Mouse (Mus musculus): Measurements from ENCODE around the gene Spop. TPM values are rescaled to one million over a fixed set of nuclear protein-coding genes. Genes with fewer than 3 reads are reported as not detected.
A peak's percentile ranks its signal among the peaks of the same experiment; 100 is the strongest.

Gene Spop
- polyA plus RNA-seq, 1 experiment from 2014 or later: 102 TPM

GRCm38 (mm10) chr11:95521563-95521962, 107.7 kb downstream of the Spop start:
- in situ Hi-C loops (cut with MboI; ENCODE audit: low pct_unique_long_range_greater_than_20kb): loop anchor here (5.0 kb wide), 3 partner anchors 124 to 399 kb away; partner anchors contain the start of gene Dlx3
- ChIA-PET POLR2A (interaction anchor here (0.7 to 1.4 kb wide), 5 partner anchors 23 to 548 kb away, joined by 3 to 8 read pairs (median 3); partner anchors contain the start of gene Slc35b1), CTCF (interaction anchor here (0.7 to 3.9 kb wide), 33 partner anchors 8 to 405 kb away, joined by 3 to 59 read pairs (median 4); partner anchors contain the start of genes Slc35b1 and Spop)
- ATAC-seq (no peak), DNase-seq (ENCODE audit: low read depth, low spot score) (no peak)
- peak; percentile 97 for TF ChIP-seq CTCF (IDR thresholded peaks at IDR 0.05)
- H3K27me3 ChIP-seq: peaks cover 8% of the 10 kb centered on the region

GRCm38 (mm10) chr11:95527307-95527706, 113.4 kb downstream of the Spop start:
- DNase-seq (ENCODE audit: low read depth, low spot score): no peak
- POLR2A ChIA-PET: no interaction called here
- H3K27me3 ChIP-seq: peaks cover 12% of the 10 kb centered on the region
- TF ChIP-seq CTCF (IDR thresholded peaks at IDR 0.05): no peak
- CTCF ChIA-PET: no interaction called here
- no peak for ATAC-seq
- in situ Hi-C loops (cut with MboI; ENCODE audit: low pct_unique_long_range_greater_than_20kb): no loop called here

- no peak for ATAC-seq
- ChIA-PET CTCF (no interaction called here), POLR2A (no interaction called here)
- no peak for DNase-seq (ENCODE audit: low read depth, low spot score)
- TF ChIP-seq CTCF (IDR thresholded peaks at IDR 0.05): no peak
- in situ Hi-C loops (cut with MboI; ENCODE audit: low pct_unique_long_range_greater_than_20kb): no loop called here
- peaks cover 12% of the 10 kb centered on the region for H3K27me3 ChIP-seq
These were observed 114.4 kb downstream of the Spop start for GRCm38 (mm10) chr11:95528231-95528630.

- in situ Hi-C loops (cut with MboI; ENCODE audit: low pct_unique_long_range_greater_than_20kb): loop anchor here (5.0 kb wide), 3 partner anchors 55 to 220 kb away; partner anchors contain the start of gene Ngfr
- no peak for ATAC-seq
- TF ChIP-seq CTCF (IDR thresholded peaks at IDR 0.05): no peak
- ChIA-PET POLR2A (no interaction called here), CTCF (interaction anchor here (0.9 to 1.2 kb wide), 2 partner anchors 10 to 219 kb away, joined by 3 to 4 read pairs; no protein-coding TSS in a partner anchor)
- no peak for DNase-seq (ENCODE audit: low read depth, low spot score)
- no peaks in the 10 kb centered on the region for H3K27me3 ChIP-seq
These were observed 118.6 kb downstream of the Spop start for GRCm38 (mm10) chr11:95532353-95533072.

GRCm38 (mm10) chr11:95533484-95534160, 119.7 kb downstream of the Spop start:
- POLR2A ChIA-PET: no interaction called here
- TF ChIP-seq CTCF (IDR thresholded peaks at IDR 0.05): peak; percentile 98
- peaks cover under 1% of the 10 kb centered on the region for H3K27me3 ChIP-seq
- in situ Hi-C loops (cut with MboI; ENCODE audit: low pct_unique_long_range_greater_than_20kb): loop anchor here (5.0 kb wide), 3 partner anchors 54 to 219 kb away; partner anchors contain the start of gene Ngfr
- DNase-seq (ENCODE audit: low read depth, low spot score) (no peak), ATAC-seq (peak; percentile 73)
- CTCF ChIA-PET: interaction anchor here (0.9 to 1.2 kb wide), 2 partner anchors 10 to 59 kb away, joined by 3 read pairs; no protein-coding TSS in a partner anchor

- TF ChIP-seq CTCF (IDR thresholded peaks at IDR 0.05): no peak
- peaks cover 12% of the 10 kb centered on the region for H3K27me3 ChIP-seq
- DNase-seq (ENCODE audit: low read depth, low spot score): no peak
- POLR2A ChIA-PET: no interaction called here
- CTCF ChIA-PET: no interaction called here
- ATAC-seq: no peak
- in situ Hi-C loops (cut with MboI; ENCODE audit: low pct_unique_long_range_greater_than_20kb): no loop called here
These were observed 124.7 kb downstream of the Spop start for GRCm38 (mm10) chr11:95538378-95539104.

- in situ Hi-C loops (cut with MboI; ENCODE audit: low pct_unique_long_range_greater_than_20kb): no loop called here
- DNase-seq (ENCODE audit: low read depth, low spot score) (no peak), ATAC-seq (no peak)
- CTCF ChIA-PET: interaction anchor here (1.1 kb wide), 1 partner anchor 120 kb away, joined by 3 read pairs; no protein-coding TSS in a partner anchor
- POLR2A ChIA-PET: no interaction called here
- H3K27me3 ChIP-seq: peaks cover 12% of the 10 kb centered on the region
- TF ChIP-seq CTCF (IDR thresholded peaks at IDR 0.05): no peak
These were observed 126.9 kb downstream of the Spop start for GRCm38 (mm10) chr11:95540637-95541385.

Other genes with a start within 250 kb of the Spop start
- not detected for gene Tac4, start 152.6 kb upstream of the Spop start, polyA plus RNA-seq (2021)
- 52.5 TPM for gene Kat7, start 103.8 kb upstream of the Spop start, polyA plus RNA-seq (2021)
- gene Fam117a, start 77.1 kb upstream of the Spop start, polyA plus RNA-seq (2021): 6.0 TPM
- gene Slc35b1, start 29.4 kb upstream of the Spop start, polyA plus RNA-seq (2021): 95.9 TPM
- gene Nxph3, start 100.5 kb downstream of the Spop start, polyA plus RNA-seq (2021): 0.73 TPM
- 0.09 TPM for gene Ngfr, start 173.7 kb downstream of the Spop start, polyA plus RNA-seq (2021)

All from Patski (cell line).